Mouse (Mus musculus): ENCODE results near the gene Gng3. TPM values are rescaled to one million over a fixed set of nuclear protein-coding genes. Genes with fewer than 3 reads are reported as not detected.

Gene Gng3
- polyA plus RNA-seq, 1 experiment from 2014 or later: 460 TPM

DNA sequence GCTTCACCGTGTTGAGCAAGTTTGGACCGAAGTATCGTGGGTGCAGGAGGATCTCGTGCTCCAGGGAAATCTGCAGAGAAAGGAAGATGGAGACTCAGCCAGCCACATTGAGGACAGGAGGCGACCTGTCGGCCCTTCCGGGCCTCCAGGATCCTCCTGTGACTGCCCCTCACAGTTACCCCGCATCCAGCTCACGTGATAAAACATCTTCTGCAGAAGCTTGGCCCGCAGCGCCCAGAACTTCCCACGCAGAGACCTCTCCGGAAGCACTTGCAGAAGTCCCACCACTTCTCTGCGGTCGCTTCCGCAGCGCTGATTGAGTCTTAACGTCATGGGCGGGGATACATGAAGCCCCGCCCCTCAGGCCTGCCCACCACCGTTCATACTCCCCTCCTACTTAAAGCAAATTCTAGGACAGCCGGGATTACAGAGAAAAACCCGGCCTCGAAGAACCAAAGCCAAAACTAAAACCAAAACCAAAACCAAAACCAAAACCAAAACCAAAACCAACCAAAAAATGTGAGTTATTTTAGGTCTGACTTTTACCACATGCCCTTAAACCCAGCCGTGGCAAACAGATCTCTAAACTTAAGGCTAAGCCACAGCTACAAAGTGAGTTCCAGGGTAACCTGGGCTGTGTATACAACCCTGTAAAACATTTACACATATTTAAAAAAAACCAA is 40.6 kb downstream of the Gng3 start, which contains the start of gene Polr2g:
Polr2g (minus strand) TSS at position 314 of the 683 bp plus-strand sequence.
- peak within 1 kb of the TSS; percentile 71 for H3K4me3 ChIP-seq
- peak within 1 kb of the TSS; percentile 72 for H3K9ac ChIP-seq
- peaks cover 22% of the 10 kb centered on the region for H3K4me1 ChIP-seq (replicated peaks)
- ATAC-seq (ENCODE audit: low FRiP score, low read depth): peak; percentile 76
- H3K4me2 ChIP-seq: peak within 1 kb of the TSS; percentile 83
- 2% methylated on average over 25 of the region's 25 CpGs for WGBS
- no peaks in the 10 kb centered on the region for H3K9me3 ChIP-seq
- H3K36me3 ChIP-seq: peaks cover 20% of the 10 kb centered on the region
- peak within 1 kb of the TSS; percentile 72 for H3K27ac ChIP-seq (replicated peaks)
- H3K27me3 ChIP-seq: no peaks in the 10 kb centered on the region

DNA sequence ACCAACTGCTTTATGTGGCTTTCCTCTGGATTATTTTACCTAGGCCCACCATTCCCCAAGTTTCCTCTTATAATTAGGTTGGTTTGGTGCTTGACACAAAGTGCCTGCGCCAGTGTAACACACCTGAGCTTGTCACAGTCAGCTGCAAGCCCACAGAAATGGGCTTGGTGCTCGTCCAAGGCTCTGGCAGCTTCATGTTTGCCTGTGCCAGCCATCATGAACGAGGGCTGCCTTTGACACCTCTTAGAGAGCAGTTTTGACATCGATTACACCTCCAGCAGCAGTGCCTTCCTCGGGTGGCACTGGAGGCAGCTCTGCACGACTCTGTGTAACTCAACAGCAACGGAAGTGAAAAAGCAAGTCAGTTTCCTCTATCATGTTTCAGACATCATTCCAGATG is 48.8 kb downstream of the Gng3 start:
- 85% methylated on average over 7 of the region's 7 CpGs for WGBS
- no peak overlapping the region for H3K27ac ChIP-seq (replicated peaks)
- H3K36me3 ChIP-seq: peaks cover 34% of the 10 kb centered on the region
- H3K9me3 ChIP-seq: no peaks in the 10 kb centered on the region
- no peak for ATAC-seq (ENCODE audit: low FRiP score, low read depth)
- no peaks in the 10 kb centered on the region for H3K27me3 ChIP-seq
- H3K4me2 ChIP-seq: no peak overlapping the region
- no peak overlapping the region for H3K9ac ChIP-seq
- peaks cover 9% of the 10 kb centered on the region for H3K4me1 ChIP-seq (replicated peaks)
- H3K4me3 ChIP-seq: no peak overlapping the region

DNA sequence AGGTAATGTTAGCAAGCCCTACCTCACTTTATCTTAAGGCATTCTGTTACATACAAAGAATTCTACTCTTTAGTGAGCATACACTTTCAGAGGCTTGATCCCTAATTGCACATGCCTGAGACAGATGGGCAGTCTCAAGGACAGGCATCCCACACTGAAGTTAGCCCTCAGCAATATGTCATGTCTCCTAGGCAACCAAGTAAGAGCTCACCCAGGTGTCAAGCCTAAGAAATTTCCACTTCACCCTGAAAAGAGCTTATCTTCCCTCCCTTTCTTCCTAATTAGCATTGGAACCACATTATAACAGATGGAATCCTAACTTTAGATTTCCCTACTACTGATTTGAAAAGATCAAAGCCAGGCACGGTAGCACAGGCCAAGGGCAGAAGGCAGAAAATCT is 49.8 kb downstream of the Gng3 start:
- Histone ChIP-seq H3K27ac (replicated peaks) (no peak overlapping the region), H3K4me1 (replicated peaks) (peaks cover 13% of the 10 kb centered on the region), H3K27me3 (no peaks in the 10 kb centered on the region), H3K4me2 (no peak overlapping the region), H3K9me3 (no peaks in the 10 kb centered on the region), H3K36me3 (peaks cover 24% of the 10 kb centered on the region), H3K9ac (no peak overlapping the region), H3K4me3 (no peak overlapping the region)
- WGBS: 52% methylated on average over 1 of the region's 1 CpGs
- no peak for ATAC-seq (ENCODE audit: low FRiP score, low read depth)

DNA sequence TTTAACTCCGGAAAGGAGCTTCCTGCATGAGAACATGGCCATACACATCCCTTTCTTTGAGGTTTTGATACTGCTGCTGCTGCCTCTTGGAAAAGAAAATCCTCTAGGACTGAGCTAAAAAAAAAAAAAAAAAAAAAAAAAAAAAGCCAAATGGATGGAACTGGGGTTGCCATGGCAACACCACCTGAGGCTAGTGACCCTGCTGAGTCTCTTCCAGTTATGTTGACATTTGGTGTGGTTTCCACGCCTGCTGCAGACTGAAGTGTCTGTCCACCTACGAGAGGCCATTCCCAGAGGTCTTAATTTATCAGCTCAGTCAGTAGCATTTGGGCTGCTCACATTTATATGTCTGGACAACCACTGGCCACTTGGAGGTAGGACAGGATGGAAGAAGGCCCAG is 50.5 kb downstream of the Gng3 start:
- 22% methylated on average over 3 of the region's 3 CpGs for WGBS
- no peak overlapping the region for H3K4me3 ChIP-seq
- H3K27me3 ChIP-seq: no peaks in the 10 kb centered on the region
- H3K36me3 ChIP-seq: peaks cover 19% of the 10 kb centered on the region
- H3K4me2 ChIP-seq: no peak overlapping the region
- no peaks in the 10 kb centered on the region for H3K9me3 ChIP-seq
- no peak overlapping the region for H3K27ac ChIP-seq (replicated peaks)
- no peak overlapping the region for H3K9ac ChIP-seq
- peaks cover 13% of the 10 kb centered on the region for H3K4me1 ChIP-seq (replicated peaks)
- ATAC-seq (ENCODE audit: low FRiP score, low read depth): no peak

Small RNA genes lying within 50 kb of the gene (microRNA-seq; reads per million reads assigned to microRNA genes)
- not detected for gene Mir5136

Other genes starting within 250 kb of the Gng3 start
- gene Slc22a8, start 247.9 kb downstream of the Gng3 start, polyA plus RNA-seq (2015; fragmentation: Nextera tagmentation; extraction: Ambion mirVana): 12.0 and 12.7 TPM in 2 replicates
- 9.6 and 11.9 TPM in 2 replicates for gene Slc22a6, start 221.2 kb downstream of the Gng3 start, polyA plus RNA-seq (2015; fragmentation: Nextera tagmentation; extraction: Ambion mirVana)
- 0.54 and 0.67 TPM in 2 replicates for gene Chrm1, start 175.4 kb downstream of the Gng3 start, polyA plus RNA-seq (2015; fragmentation: Nextera tagmentation; extraction: Ambion mirVana)
- 170 and 175 TPM in 2 replicates for gene Slc3a2, start 115.8 kb downstream of the Gng3 start, polyA plus RNA-seq (2015; fragmentation: Nextera tagmentation; extraction: Ambion mirVana)
- gene Wdr74, start 103.4 kb downstream of the Gng3 start, polyA plus RNA-seq (2015; fragmentation: Nextera tagmentation; extraction: Ambion mirVana): 91.9 and 96.1 TPM in 2 replicates
- 1.3 and 1.7 TPM in 2 replicates for gene 1700092M07Rik, start 98.5 kb downstream of the Gng3 start, polyA plus RNA-seq (2015; fragmentation: Nextera tagmentation; extraction: Ambion mirVana)
- gene Stx5a, start 97.8 kb downstream of the Gng3 start, polyA plus RNA-seq (2015; fragmentation: Nextera tagmentation; extraction: Ambion mirVana): 113 and 122 TPM in 2 replicates
- gene Nxf1, start 82.1 kb downstream of the Gng3 start, polyA plus RNA-seq (2015; fragmentation: Nextera tagmentation; extraction: Ambion mirVana): 142 and 145 TPM in 2 replicates
- 213 and 214 TPM in 2 replicates for gene Tmem223, start 68.2 kb downstream of the Gng3 start, polyA plus RNA-seq (2015; fragmentation: Nextera tagmentation; extraction: Ambion mirVana)
- gene Tmem179b, start 64.7 kb downstream of the Gng3 start, polyA plus RNA-seq (2015; fragmentation: Nextera tagmentation; extraction: Ambion mirVana): 31.6 and 33.1 TPM in 2 replicates
- 30.5 and 32.8 TPM in 2 replicates for gene Taf6l, start 52.8 kb downstream of the Gng3 start, polyA plus RNA-seq (2015; fragmentation: Nextera tagmentation; extraction: Ambion mirVana)
- gene Polr2g, start 40.6 kb downstream of the Gng3 start, polyA plus RNA-seq (2015; fragmentation: Nextera tagmentation; extraction: Ambion mirVana): 133 and 144 TPM in 2 replicates
- gene Zbtb3, start 36.6 kb downstream of the Gng3 start, polyA plus RNA-seq (2015; fragmentation: Nextera tagmentation; extraction: Ambion mirVana): 7.8 and 8.6 TPM in 2 replicates
- 56.8 and 58.6 TPM in 2 replicates for gene Ttc9c, start 19.9 kb downstream of the Gng3 start, polyA plus RNA-seq (2015; fragmentation: Nextera tagmentation; extraction: Ambion mirVana)
- 5.4 and 6.5 TPM in 2 replicates for gene Hnrnpul2, start 19.2 kb downstream of the Gng3 start, polyA plus RNA-seq (2015; fragmentation: Nextera tagmentation; extraction: Ambion mirVana)
- gene AC129217.1, start 9.4 kb downstream of the Gng3 start, polyA plus RNA-seq (2015; fragmentation: Nextera tagmentation; extraction: Ambion mirVana): not detected in 2 replicates
- 101 and 104 TPM in 2 replicates for gene Bscl2, start 1.7 kb downstream of the Gng3 start, polyA plus RNA-seq (2015; fragmentation: Nextera tagmentation; extraction: Ambion mirVana)
- 0.61 and 0.92 TPM in 2 replicates for gene Lrrn4cl, start 11.6 kb upstream of the Gng3 start, polyA plus RNA-seq (2015; fragmentation: Nextera tagmentation; extraction: Ambion mirVana)
- 141 and 145 TPM in 2 replicates for gene Ubxn1, start 32.3 kb upstream of the Gng3 start, polyA plus RNA-seq (2015; fragmentation: Nextera tagmentation; extraction: Ambion mirVana)
- gene Uqcc3, start 41.7 kb upstream of the Gng3 start, polyA plus RNA-seq (2015; fragmentation: Nextera tagmentation; extraction: Ambion mirVana): 60.2 and 61.5 TPM in 2 replicates
- gene Lbhd1, start 44.5 kb upstream of the Gng3 start, polyA plus RNA-seq (2015; fragmentation: Nextera tagmentation; extraction: Ambion mirVana): 43.0 and 45.2 TPM in 2 replicates
- gene Gm49403, start 44.7 kb upstream of the Gng3 start, polyA plus RNA-seq (2015; fragmentation: Nextera tagmentation; extraction: Ambion mirVana): not detected in 2 replicates
- 45.3 and 51.6 TPM in 2 replicates for gene 1810009A15Rik, start 49.7 kb upstream of the Gng3 start, polyA plus RNA-seq (2015; fragmentation: Nextera tagmentation; extraction: Ambion mirVana)
- not detected in 2 replicates for gene Gm49416, start 49.7 kb upstream of the Gng3 start, polyA plus RNA-seq (2015; fragmentation: Nextera tagmentation; extraction: Ambion mirVana)
- 33.0 and 35.3 TPM in 2 replicates for gene Ints5, start 53.8 kb upstream of the Gng3 start, polyA plus RNA-seq (2015; fragmentation: Nextera tagmentation; extraction: Ambion mirVana)
- gene Ganab, start 58.9 kb upstream of the Gng3 start, polyA plus RNA-seq (2015; fragmentation: Nextera tagmentation; extraction: Ambion mirVana): 83.0 and 84.9 TPM in 2 replicates
- 94.3 and 98.1 TPM in 2 replicates for gene B3gat3, start 81.2 kb upstream of the Gng3 start, polyA plus RNA-seq (2015; fragmentation: Nextera tagmentation; extraction: Ambion mirVana)
- 2.7 and 3.1 TPM in 2 replicates for gene Rom1, start 90.2 kb upstream of the Gng3 start, polyA plus RNA-seq (2015; fragmentation: Nextera tagmentation; extraction: Ambion mirVana)
- gene Eml3, start 90.4 kb upstream of the Gng3 start, polyA plus RNA-seq (2015; fragmentation: Nextera tagmentation; extraction: Ambion mirVana): 9.9 and 12.8 TPM in 2 replicates
- 103 and 109 TPM in 2 replicates for gene Mta2, start 102.7 kb upstream of the Gng3 start, polyA plus RNA-seq (2015; fragmentation: Nextera tagmentation; extraction: Ambion mirVana)
- 24.9 and 25.4 TPM in 2 replicates for gene Tut1, start 114.7 kb upstream of the Gng3 start, polyA plus RNA-seq (2015; fragmentation: Nextera tagmentation; extraction: Ambion mirVana)
- 289 TPM in 2 replicates for gene Eef1g, start 127.8 kb upstream of the Gng3 start, polyA plus RNA-seq (2015; fragmentation: Nextera tagmentation; extraction: Ambion mirVana)
- gene Ahnak, start 150.1 kb upstream of the Gng3 start, polyA plus RNA-seq (2015; fragmentation: Nextera tagmentation; extraction: Ambion mirVana): 4.6 TPM in 2 replicates
- gene Scgb1a1, start 248.8 kb upstream of the Gng3 start, polyA plus RNA-seq (2015; fragmentation: Nextera tagmentation; extraction: Ambion mirVana): not detected in 2 replicates